Mouse (Mus musculus) heart, embryonic 15.5 days (tissue): ENCODE measurements around the gene Rreb1. TPM values are rescaled to one million over a fixed set of nuclear protein-coding genes. Genes with fewer than 3 reads are reported as not detected.
"Not testable (repeated sequence)": the region's sequence is repeated elsewhere in the genome, so short reads cannot be mapped to it uniquely, and the experiment has no call there.

Experiments used
- ATAC-seq: fragments of 200-750 bp; cut with Nextera tagmentation; replicated peaks from 2 replicates; pipeline ENCODE4 v1.8.0; 2017; ENCODE audit warnings: low read depth, moderate TSS enrichment; ENCODE audit not compliant: insufficient number of reproducible peaks, insufficient read depth, low FRiP score
- H3K27ac ChIP-seq: fragments of 300-500 bp; sonication (generic); 2 replicates; pipeline ENCODE4 v1.5.1; 2015; ENCODE audit warnings: mild to moderate bottlenecking, inconsistent platforms
- H3K27me3 ChIP-seq: fragments of 300-500 bp; sonication (generic); 2 replicates; pipeline ENCODE4 v1.6.1; 2015; ENCODE audit warnings: inconsistent platforms
- H3K36me3 ChIP-seq: fragments of 300-500 bp; sonication (generic); 2 replicates; pipeline ENCODE4 v1.6.1; 2015; ENCODE audit warnings: mild to moderate bottlenecking, inconsistent platforms
- H3K4me1 ChIP-seq: fragments of 300-500 bp; sonication (generic); replicated peaks from 2 replicates; pipeline ENCODE4 v1.6.1; 2015; ENCODE audit warnings: inconsistent platforms
- H3K4me2 ChIP-seq: fragments of 300-500 bp; sonication (generic); 2 replicates; pipeline ENCODE4 v1.6.1; 2015; ENCODE audit warnings: inconsistent platforms, mild to moderate bottlenecking, moderate library complexity
- H3K4me3 ChIP-seq: fragments of 300-500 bp; sonication (generic); 2 replicates; pipeline ENCODE4 v1.5.1; 2015; ENCODE audit warnings: mild to moderate bottlenecking, inconsistent platforms
- H3K9ac ChIP-seq: fragments of 300-500 bp; sonication (generic); 2 replicates; pipeline ENCODE4 v1.6.1; 2015; ENCODE audit warnings: mild to moderate bottlenecking, inconsistent platforms
- H3K9me3 ChIP-seq: fragments of 300-500 bp; sonication (generic); replicated peaks from 2 replicates; pipeline ENCODE4 v1.6.1; 2016; ENCODE audit warnings: inconsistent platforms
- whole genome bisulfite sequencing: fragments of 180-500 bp; shearing (Covaris S2); methylation state at CpG from one replicate; pipeline ENCODE4 v1.1.7; 2015; ENCODE audit warnings: mixed read lengths; 5-methylcytosine and 5-hydroxymethylcytosine counted together
- polyA plus RNA-seq: library from polyadenylated mRNA; unstranded; fragments of >200 nt; fragmentation: Nextera tagmentation; extraction: Ambion mirVana; gene quantifications from 2 replicates; pipeline ENCODE4 v1.2.1, GENCODE M21; 2015

The Rreb1 gene
- polyA plus RNA-seq, 1 experiment from 2014 or later = 9.7 TPM

- ATAC-seq = no peak
- 50% methylated on average over 6 of the region's 6 CpGs for whole genome bisulfite sequencing
- peak overlapping the region; percentile 99 for H3K4me2 ChIP-seq
- 0 out of 2 replicates have a peak overlapping the region, but pooled peaks have one; percentile 5 for H3K4me3 ChIP-seq
- no peaks in the 10 kb centered on the region for H3K9me3 ChIP-seq
- no peak overlapping the region for H3K9ac ChIP-seq
- peaks cover 67% of the 10 kb centered on the region for H3K4me1 ChIP-seq
- H3K27me3 ChIP-seq = no peaks in the 10 kb centered on the region
- H3K36me3 ChIP-seq = no peaks in the 10 kb centered on the region
- no peak overlapping the region for H3K27ac ChIP-seq
Observed at GRCm38 (mm10) chr13:37828928-37829327, 50.7 kb downstream of the Rreb1 start.

- no peak for ATAC-seq
- Histone ChIP-seq H3K9ac (no peak overlapping the region), H3K4me2 (peak overlapping the region; percentile 5; the same call in 1 of the 2 replicates), H3K27me3 (no peaks in the 10 kb centered on the region), H3K27ac (peak overlapping the region; percentile 35), H3K36me3 (no peaks in the 10 kb centered on the region), H3K9me3 (no peaks in the 10 kb centered on the region), H3K4me3 (no peak overlapping the region), H3K4me1 (peaks cover 62% of the 10 kb centered on the region)
- 68% methylated on average over 2 of the region's 2 CpGs for WGBS
Observed at GRCm38 (mm10) chr13:37830256-37830655, 52.1 kb downstream of the Rreb1 start.

- Histone ChIP-seq H3K27me3 (no peaks in the 10 kb centered on the region), H3K36me3 (no peaks in the 10 kb centered on the region), H3K27ac (peak overlapping the region; percentile 35), H3K4me1 (peaks cover 57% of the 10 kb centered on the region), H3K9ac (no peak overlapping the region), H3K4me2 (peak overlapping the region; percentile 5; the same call in 1 of the 2 replicates), H3K9me3 (no peaks in the 10 kb centered on the region), H3K4me3 (no peak overlapping the region)
- no peak for ATAC-seq
- WGBS = 38% methylated on average over 4 of the region's 4 CpGs
Observed at GRCm38 (mm10) chr13:37830874-37831311, 52.7 kb downstream of the Rreb1 start.

DNA sequence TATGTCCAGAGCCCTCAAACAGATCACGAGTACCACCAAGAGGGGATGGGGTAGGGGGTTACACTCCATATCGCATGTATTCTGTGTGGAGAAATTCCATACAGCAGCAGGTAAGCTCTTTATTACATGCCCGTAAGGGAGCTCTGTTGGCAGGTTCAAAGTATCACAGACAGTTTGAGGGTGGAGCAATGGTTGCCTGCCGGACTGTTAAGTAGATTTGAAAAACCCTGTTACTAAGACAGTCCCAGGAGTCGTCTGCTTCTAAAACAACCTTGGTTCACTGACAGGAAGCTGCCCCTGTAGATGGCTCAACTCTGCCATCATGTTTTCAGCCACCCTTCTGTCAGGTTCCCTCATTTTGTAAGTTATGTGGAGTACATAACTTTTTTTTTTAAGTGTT, 54.3 kb downstream of the Rreb1 start:
- peaks cover 57% of the 10 kb centered on the region for H3K4me1 ChIP-seq
- WGBS = 50% methylated on average over 5 of the region's 5 CpGs
- H3K27me3 ChIP-seq = no peaks in the 10 kb centered on the region
- no peak for ATAC-seq
- H3K27ac ChIP-seq = no peak overlapping the region
- H3K9me3 ChIP-seq = no peaks in the 10 kb centered on the region
- H3K36me3 ChIP-seq = no peaks in the 10 kb centered on the region
- no peak overlapping the region for H3K9ac ChIP-seq
- H3K4me3 ChIP-seq = no peak overlapping the region
- H3K4me2 ChIP-seq = no peak overlapping the region

GRCm38 (mm10) chr13:37833500-37833899, 55.3 kb downstream of the Rreb1 start:
- Histone ChIP-seq H3K27me3 (no peaks in the 10 kb centered on the region), H3K27ac (0 out of 2 replicates have a peak overlapping the region, but pooled peaks have one; percentile 35), H3K4me3 (no peak overlapping the region), H3K4me1 (peaks cover 54% of the 10 kb centered on the region), H3K9ac (no peak overlapping the region), H3K9me3 (no peaks in the 10 kb centered on the region), H3K36me3 (no peaks in the 10 kb centered on the region), H3K4me2 (no peak overlapping the region)
- no peak for ATAC-seq
- 74% methylated on average over 8 of the region's 8 CpGs for whole genome bisulfite sequencing

GRCm38 (mm10) chr13:37835296-37835695, 57.1 kb downstream of the Rreb1 start:
- no peaks in the 10 kb centered on the region for H3K27me3 ChIP-seq
- no peak overlapping the region for H3K4me3 ChIP-seq
- no peaks in the 10 kb centered on the region for H3K9me3 ChIP-seq
- H3K27ac ChIP-seq = no peak overlapping the region
- H3K36me3 ChIP-seq = no peaks in the 10 kb centered on the region
- no peak for ATAC-seq
- WGBS = 77% methylated on average over 1 of the region's 1 CpGs
- H3K4me2 ChIP-seq = no peak overlapping the region
- H3K9ac ChIP-seq = no peak overlapping the region
- H3K4me1 ChIP-seq = peaks cover 40% of the 10 kb centered on the region

DNA sequence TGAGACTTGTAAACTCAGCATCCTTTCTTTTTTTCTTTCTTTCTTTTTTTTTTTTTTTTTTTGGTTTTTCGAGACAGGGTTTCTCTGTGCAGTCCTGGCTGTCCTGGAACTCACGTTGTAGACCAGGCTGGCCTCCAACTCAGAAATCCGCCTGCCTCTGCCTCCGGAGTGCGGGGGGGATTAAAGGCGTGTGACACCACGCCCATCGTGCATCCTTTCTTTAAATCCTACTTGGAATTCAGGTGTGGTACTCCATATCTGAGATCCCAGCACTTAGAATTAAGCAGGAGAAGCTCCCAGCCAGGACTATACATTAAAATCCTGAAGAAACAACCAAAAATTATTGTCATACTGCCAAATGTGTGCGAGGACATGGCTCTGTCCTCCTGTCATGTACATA, 57.6 kb downstream of the Rreb1 start:
- not testable (repeated sequence) for H3K9ac ChIP-seq, H3K27me3 ChIP-seq, H3K27ac ChIP-seq, H3K4me3 ChIP-seq, H3K36me3 ChIP-seq, ATAC-seq, H3K9me3 ChIP-seq, H3K4me2 ChIP-seq
- H3K4me1 ChIP-seq = peaks cover 35% of the 10 kb centered on the region
- 88% methylated on average over 9 of the region's 9 CpGs for WGBS

- no peak overlapping the region for H3K4me2 ChIP-seq
- H3K27ac ChIP-seq = no peak overlapping the region
- no peaks in the 10 kb centered on the region for H3K9me3 ChIP-seq
- no peak overlapping the region for H3K4me3 ChIP-seq
- H3K9ac ChIP-seq = no peak overlapping the region
- H3K27me3 ChIP-seq = no peaks in the 10 kb centered on the region
- ATAC-seq = no peak
- peaks cover 20% of the 10 kb centered on the region for H3K4me1 ChIP-seq
- H3K36me3 ChIP-seq = no peaks in the 10 kb centered on the region
- 60% methylated on average over 3 of the region's 3 CpGs for WGBS
Observed at GRCm38 (mm10) chr13:37837372-37837771, 59.2 kb downstream of the Rreb1 start.

DNA sequence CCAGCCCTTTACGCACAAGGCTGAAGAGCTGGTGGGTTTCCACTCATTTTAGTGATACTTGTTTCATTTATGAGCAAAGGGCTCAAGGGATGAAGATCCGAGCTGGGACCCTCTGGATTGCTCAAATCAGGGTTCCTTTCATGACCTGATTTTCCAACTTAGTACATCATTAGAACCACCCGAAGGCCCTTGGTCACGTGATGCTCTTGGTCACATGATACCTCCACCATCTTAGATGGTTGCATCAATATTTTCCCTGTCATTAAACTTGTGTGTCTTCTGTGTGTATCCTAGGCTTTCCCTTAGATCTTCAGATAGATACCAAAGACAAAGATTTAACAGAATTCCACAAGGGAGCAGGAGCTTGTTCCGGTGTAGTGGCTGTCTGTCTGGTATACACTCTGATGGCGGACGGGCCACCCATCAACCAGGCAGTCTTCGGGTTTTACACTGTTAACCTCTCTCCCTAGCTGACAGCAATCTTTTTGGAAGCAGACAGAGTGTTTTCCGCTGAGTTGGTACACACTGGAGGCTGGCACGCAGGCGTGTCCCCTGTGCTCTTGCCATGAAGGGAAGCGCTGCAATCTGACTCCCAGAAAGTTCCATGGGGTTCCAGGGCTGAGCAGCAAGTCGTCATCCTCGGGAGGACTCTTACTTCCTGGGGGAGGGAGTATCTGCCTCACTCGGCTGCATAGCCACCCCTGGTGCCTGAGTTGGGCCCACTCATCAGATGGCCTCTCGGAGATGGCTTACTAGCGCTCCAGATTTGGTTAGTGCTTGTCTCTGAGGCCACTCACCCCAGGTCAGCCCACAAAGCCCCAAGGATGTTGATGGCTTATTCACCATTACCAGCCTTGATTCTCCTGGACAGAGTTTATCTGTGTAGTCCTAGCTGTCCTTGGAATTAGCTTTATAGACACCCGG, 60.3 kb downstream of the Rreb1 start:
- 90% methylated on average over 18 of the region's 18 CpGs for WGBS
- H3K9ac ChIP-seq = no peak overlapping the region
- peaks cover 11% of the 10 kb centered on the region for H3K4me1 ChIP-seq
- H3K36me3 ChIP-seq = no peaks in the 10 kb centered on the region
- ATAC-seq = no peak
- no peaks in the 10 kb centered on the region for H3K9me3 ChIP-seq
- no peak overlapping the region for H3K4me2 ChIP-seq
- H3K4me3 ChIP-seq = no peak overlapping the region
- H3K27me3 ChIP-seq = no peaks in the 10 kb centered on the region
- H3K27ac ChIP-seq = no peak overlapping the region

- no peak overlapping the region for H3K4me2 ChIP-seq
- WGBS = 72% methylated on average over 7 of the region's 7 CpGs
- no peaks in the 10 kb centered on the region for H3K9me3 ChIP-seq
- no peak overlapping the region for H3K27ac ChIP-seq
- no peaks in the 10 kb centered on the region for H3K27me3 ChIP-seq
- H3K4me3 ChIP-seq = no peak overlapping the region
- no peaks in the 10 kb centered on the region for H3K36me3 ChIP-seq
- peaks cover 38% of the 10 kb centered on the region for H3K4me1 ChIP-seq
- H3K9ac ChIP-seq = no peak overlapping the region
- no peak for ATAC-seq
Observed at GRCm38 (mm10) chr13:37843241-37843640, 65.0 kb downstream of the Rreb1 start.

- H3K9me3 ChIP-seq = no peaks in the 10 kb centered on the region
- no peak overlapping the region for H3K4me3 ChIP-seq
- H3K4me1 ChIP-seq = peaks cover 38% of the 10 kb centered on the region
- no peaks in the 10 kb centered on the region for H3K27me3 ChIP-seq
- 66% methylated on average over 10 of the region's 10 CpGs for WGBS
- H3K27ac ChIP-seq = no peak overlapping the region
- H3K36me3 ChIP-seq = no peaks in the 10 kb centered on the region
- no peak for ATAC-seq
- H3K4me2 ChIP-seq = no peak overlapping the region
- no peak overlapping the region for H3K9ac ChIP-seq
Observed at GRCm38 (mm10) chr13:37843844-37844243, 65.6 kb downstream of the Rreb1 start.

DNA sequence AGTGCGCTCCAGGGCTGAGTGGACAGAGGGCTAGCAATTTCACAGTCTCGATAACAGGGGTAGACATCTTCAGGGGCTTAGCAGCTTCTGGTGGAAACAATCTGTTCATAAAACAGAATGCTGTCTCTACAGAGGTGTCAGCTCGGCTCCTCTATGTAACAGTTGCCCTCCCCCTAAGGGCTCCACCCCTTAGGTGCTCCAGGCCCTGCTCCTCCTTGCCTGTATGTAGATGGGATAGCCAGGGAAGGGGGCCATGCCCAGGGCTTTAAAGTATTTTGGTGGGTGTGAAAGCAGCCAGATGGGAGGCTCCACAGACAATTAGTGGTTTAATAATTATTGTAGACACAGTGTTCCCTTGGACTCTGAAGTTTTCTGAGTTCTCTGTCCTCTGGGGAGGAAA, 67.0 kb downstream of the Rreb1 start:
- 0 out of 2 replicates have a peak overlapping the region, but pooled peaks have one; percentile 5 for H3K27ac ChIP-seq
- H3K4me2 ChIP-seq = no peak overlapping the region
- H3K36me3 ChIP-seq = no peaks in the 10 kb centered on the region
- no peak overlapping the region for H3K4me3 ChIP-seq
- no peaks in the 10 kb centered on the region for H3K9me3 ChIP-seq
- ATAC-seq = no peak
- peaks cover 38% of the 10 kb centered on the region for H3K4me1 ChIP-seq
- no peaks in the 10 kb centered on the region for H3K27me3 ChIP-seq
- 65% methylated on average over 3 of the region's 3 CpGs for WGBS
- H3K9ac ChIP-seq = no peak overlapping the region
